Mouse (Mus musculus): ENCODE results near the gene AL607142.1. TPM values are rescaled to one million over a fixed set of nuclear protein-coding genes. Genes with fewer than 3 reads are reported as not detected.
A peak's percentile ranks its signal among the peaks of the same experiment; 100 is the strongest.

The AL607142.1 gene
- polyA plus RNA-seq, 1 experiment from 2014 or later: not detected

- Histone ChIP-seq H3K4me3 (replicated peaks) (no peak overlapping the region), H3K4me1 (no peaks in the 10 kb centered on the region), H3K27ac (replicated peaks) (no peak overlapping the region), H3K9ac (replicated peaks) (no peak overlapping the region), H3K9me3 (replicated peaks) (no peaks in the 10 kb centered on the region), H3K27me3 (replicated peaks) (no peaks in the 10 kb centered on the region), H3K36me3 (no peaks in the 10 kb centered on the region), H3K4me2 (no peak overlapping the region)
- 90% methylated on average over 3 of the region's 3 CpGs for WGBS
- ATAC-seq (ENCODE audit: low FRiP score): no peak
Observed at GRCm38 (mm10) chr4:120058157-120058556, 6.6 kb upstream of the AL607142.1 start.

GRCm38 (mm10) chr4:120058794-120059193, 6.0 kb upstream of the AL607142.1 start:
- Histone ChIP-seq H3K36me3 (no peaks in the 10 kb centered on the region), H3K4me1 (no peaks in the 10 kb centered on the region), H3K9me3 (replicated peaks) (no peaks in the 10 kb centered on the region), H3K27me3 (replicated peaks) (no peaks in the 10 kb centered on the region), H3K4me3 (replicated peaks) (no peak overlapping the region), H3K9ac (replicated peaks) (no peak overlapping the region), H3K27ac (replicated peaks) (no peak overlapping the region), H3K4me2 (no peak overlapping the region)
- ATAC-seq (ENCODE audit: low FRiP score): no peak
- WGBS: 80% methylated on average over 10 of the region's 10 CpGs

- ATAC-seq (ENCODE audit: low FRiP score): no peak
- no peaks in the 10 kb centered on the region for H3K36me3 ChIP-seq
- H3K9ac ChIP-seq (replicated peaks): no peak overlapping the region
- H3K4me3 ChIP-seq (replicated peaks): no peak overlapping the region
- H3K27ac ChIP-seq (replicated peaks): no peak overlapping the region
- WGBS: 86% methylated on average over 6 of the region's 6 CpGs
- H3K9me3 ChIP-seq (replicated peaks): no peaks in the 10 kb centered on the region
- no peaks in the 10 kb centered on the region for H3K4me1 ChIP-seq
- H3K27me3 ChIP-seq (replicated peaks): no peaks in the 10 kb centered on the region
- H3K4me2 ChIP-seq: no peak overlapping the region
Observed at GRCm38 (mm10) chr4:120061727-120062126, 3.1 kb upstream of the AL607142.1 start.

DNA sequence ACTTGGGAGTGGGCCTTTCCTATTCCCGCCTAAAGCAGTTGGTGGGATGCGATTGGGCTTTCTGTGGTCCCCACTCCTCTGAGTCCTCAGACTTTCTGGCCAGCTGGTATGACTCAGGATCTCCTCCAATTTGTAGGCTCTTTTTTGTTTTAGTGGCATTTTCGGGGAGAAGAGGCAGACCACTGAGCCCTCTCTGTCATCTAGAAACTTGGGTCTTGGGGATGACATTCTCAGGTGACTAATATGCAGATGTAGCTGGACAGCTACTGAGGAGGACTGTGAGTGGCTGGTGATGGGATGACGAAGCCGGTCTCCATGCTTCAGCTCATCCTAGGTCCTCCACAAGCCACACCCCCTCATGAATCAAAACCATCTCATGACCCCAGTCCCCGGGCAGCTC, 2.6 kb upstream of the AL607142.1 start:
- H3K9me3 ChIP-seq (replicated peaks): no peaks in the 10 kb centered on the region
- no peak overlapping the region for H3K4me2 ChIP-seq
- no peak overlapping the region for H3K9ac ChIP-seq (replicated peaks)
- no peak for ATAC-seq (ENCODE audit: low FRiP score)
- WGBS: 79% methylated on average over 6 of the region's 6 CpGs
- no peak overlapping the region for H3K4me3 ChIP-seq (replicated peaks)
- H3K36me3 ChIP-seq: no peaks in the 10 kb centered on the region
- 0 out of 2 replicates have a peak, but pooled peaks cover 2% of the 10 kb centered on the region for H3K4me1 ChIP-seq
- H3K27ac ChIP-seq (replicated peaks): no peak overlapping the region
- no peaks in the 10 kb centered on the region for H3K27me3 ChIP-seq (replicated peaks)

DNA sequence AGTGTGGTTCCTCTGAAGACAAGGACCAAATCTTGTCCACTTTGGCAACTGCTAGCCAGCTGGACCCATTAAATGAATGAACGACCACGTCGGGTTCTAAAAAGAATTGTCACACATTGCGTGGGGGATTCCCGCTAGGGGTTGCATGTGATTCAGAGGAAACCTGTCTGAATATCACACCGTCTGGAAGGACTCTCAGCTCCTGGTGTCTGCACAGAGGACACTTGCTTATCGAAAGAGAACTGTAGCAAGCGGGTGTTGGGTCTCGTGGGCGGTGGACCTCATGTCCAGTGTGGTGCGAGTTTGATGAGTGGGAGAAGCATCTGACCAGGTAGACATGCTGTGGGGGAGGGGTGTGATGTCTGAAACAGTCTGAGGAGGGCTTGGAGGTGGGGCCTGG, 2.0 kb upstream of the AL607142.1 start:
- Histone ChIP-seq H3K4me3 (replicated peaks) (no peak overlapping the region), H3K27ac (replicated peaks) (no peak overlapping the region), H3K9ac (replicated peaks) (no peak overlapping the region), H3K4me1 (0 out of 2 replicates have a peak, but pooled peaks cover 3% of the 10 kb centered on the region), H3K9me3 (replicated peaks) (no peaks in the 10 kb centered on the region), H3K4me2 (no peak overlapping the region), H3K27me3 (replicated peaks) (no peaks in the 10 kb centered on the region), H3K36me3 (no peaks in the 10 kb centered on the region)
- ATAC-seq (ENCODE audit: low FRiP score): no peak
- 90% methylated on average over 11 of the region's 11 CpGs for WGBS

- no peak overlapping the region for H3K9ac ChIP-seq (replicated peaks)
- no peaks in the 10 kb centered on the region for H3K27me3 ChIP-seq (replicated peaks)
- H3K9me3 ChIP-seq (replicated peaks): no peaks in the 10 kb centered on the region
- no peak overlapping the region for H3K4me3 ChIP-seq (replicated peaks)
- H3K27ac ChIP-seq (replicated peaks): no peak overlapping the region
- no peak overlapping the region for H3K4me2 ChIP-seq
- H3K4me1 ChIP-seq: 0 out of 2 replicates have a peak, but pooled peaks cover 3% of the 10 kb centered on the region
- ATAC-seq (ENCODE audit: low FRiP score): no peak
- H3K36me3 ChIP-seq: no peaks in the 10 kb centered on the region
- 93% methylated on average over 20 of the region's 20 CpGs for WGBS
Observed at GRCm38 (mm10) chr4:120063353-120064124, 1.3 kb upstream of the AL607142.1 start.

DNA sequence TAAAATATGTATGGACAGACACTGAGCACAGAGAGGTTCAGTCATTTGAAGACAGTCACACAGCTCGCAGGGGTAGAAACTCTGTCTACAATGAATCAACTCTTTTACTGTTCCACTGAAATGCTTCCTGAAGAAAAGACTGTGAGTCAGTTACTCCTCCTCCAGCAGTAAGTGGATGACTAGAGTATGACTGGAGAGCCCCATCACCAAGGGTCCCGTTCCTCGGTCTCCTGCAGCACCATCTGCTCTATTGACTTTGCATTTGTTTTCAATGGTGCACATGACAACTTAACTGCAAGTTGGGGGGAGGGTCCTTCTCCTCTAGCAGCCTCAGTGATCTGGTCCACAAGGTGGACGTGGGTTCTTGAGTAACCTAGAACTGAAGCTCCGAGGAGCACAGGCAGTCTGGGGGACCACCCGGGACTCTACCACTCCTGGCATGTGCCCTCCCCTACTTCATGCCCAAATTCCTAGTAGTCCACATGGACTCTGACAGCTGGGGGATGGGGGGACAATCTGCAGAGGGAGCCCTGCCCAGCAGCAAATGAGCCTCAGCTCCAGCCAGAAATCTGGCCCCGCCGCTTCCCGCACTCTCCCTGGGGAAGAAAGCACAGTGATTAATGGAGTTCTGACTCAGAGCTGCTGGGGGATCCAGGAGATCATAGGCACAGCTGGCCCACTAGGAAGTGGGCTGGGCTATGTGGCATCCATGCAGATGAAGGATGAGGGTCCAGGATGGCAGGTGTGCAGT, 2.2 kb downstream of the AL607142.1 start:
- Histone ChIP-seq H3K9ac (replicated peaks) (no peak overlapping the region), H3K27ac (replicated peaks) (no peak overlapping the region), H3K4me3 (replicated peaks) (no peak overlapping the region), H3K36me3 (no peaks in the 10 kb centered on the region), H3K27me3 (replicated peaks) (no peaks in the 10 kb centered on the region), H3K9me3 (replicated peaks) (no peaks in the 10 kb centered on the region), H3K4me2 (no peak overlapping the region), H3K4me1 (peaks cover 7% of the 10 kb centered on the region; the same call in 1 of the 2 replicates)
- peak; percentile 14; the same call in 1 of the 2 replicates for ATAC-seq (ENCODE audit: low FRiP score)
- 62% methylated on average over 9 of the region's 9 CpGs for WGBS

DNA sequence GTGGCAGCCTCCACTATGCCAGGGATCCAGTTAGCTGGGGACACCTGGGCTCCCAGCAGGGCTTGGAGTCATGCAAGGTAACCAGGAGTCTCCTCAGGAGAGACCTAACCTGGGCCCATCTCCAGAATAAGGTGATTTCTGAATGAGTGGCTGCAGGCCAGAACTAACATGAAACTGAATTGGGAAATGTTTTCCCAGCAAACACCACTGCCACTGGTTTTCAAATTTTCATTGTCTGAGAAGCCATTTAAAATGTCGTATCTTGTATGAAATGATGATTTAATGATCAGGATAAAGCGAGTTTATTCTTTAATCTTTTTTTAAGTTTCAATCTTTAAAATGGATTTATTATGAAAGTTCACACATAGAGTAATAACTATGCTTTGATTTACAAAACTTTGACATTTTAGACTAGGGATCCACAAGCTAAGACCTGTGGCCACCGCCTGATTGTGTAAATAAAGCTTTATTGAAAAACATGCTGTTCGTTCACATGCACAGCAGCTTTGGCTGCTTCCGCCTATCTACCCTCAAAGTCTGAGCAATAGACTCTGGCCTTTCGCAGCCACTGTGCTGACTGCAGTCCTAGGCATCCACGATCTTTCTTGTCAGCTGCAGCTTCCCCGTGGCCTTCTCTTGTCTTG, 2.9 kb downstream of the AL607142.1 start:
- ATAC-seq (ENCODE audit: low FRiP score): no peak
- 86% methylated on average over 8 of the region's 8 CpGs for WGBS
- no peak overlapping the region for H3K27ac ChIP-seq (replicated peaks)

DNA sequence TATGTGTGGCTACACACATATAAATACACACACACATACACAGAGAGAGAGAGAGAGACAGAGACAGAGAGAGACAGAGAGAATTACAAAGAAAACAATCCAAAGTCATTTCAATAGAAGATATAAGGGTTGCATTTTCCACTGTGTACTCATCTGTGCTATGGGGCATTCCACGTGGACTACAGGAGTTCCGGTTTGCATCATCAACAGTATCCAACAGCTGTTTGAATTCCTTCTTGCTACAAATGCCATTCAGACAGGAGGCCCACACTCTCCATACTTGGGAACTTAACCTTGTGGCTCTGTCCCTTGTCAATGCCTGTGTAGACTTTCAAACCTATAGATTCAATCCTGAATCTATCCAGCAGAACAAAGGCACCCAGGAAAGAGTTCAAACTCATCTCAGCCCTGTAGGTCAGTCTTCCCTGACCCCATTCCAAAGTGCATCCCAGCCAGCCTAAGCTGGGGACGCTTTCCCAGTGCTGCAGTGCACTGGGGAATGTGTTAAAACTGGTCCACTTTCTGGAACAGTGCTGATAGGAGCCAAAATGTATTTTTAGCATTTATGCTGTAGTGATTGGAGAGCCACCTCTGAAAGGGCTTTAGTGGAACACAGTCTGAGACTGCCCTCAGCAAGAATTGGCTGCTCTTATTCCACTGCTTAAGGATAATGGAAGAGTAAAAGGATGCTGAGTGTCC, 4.2 kb downstream of the AL607142.1 start:
- Histone ChIP-seq H3K27ac (replicated peaks) (no peak overlapping the region), H3K4me2 (no peak overlapping the region), H3K4me3 (replicated peaks) (no peak overlapping the region), H3K27me3 (replicated peaks) (0 out of 2 replicates have a peak, but pooled peaks cover 3% of the 10 kb centered on the region), H3K4me1 (peaks cover 13% of the 10 kb centered on the region), H3K9ac (replicated peaks) (no peak overlapping the region), H3K36me3 (no peaks in the 10 kb centered on the region), H3K9me3 (replicated peaks) (no peaks in the 10 kb centered on the region)
- ATAC-seq (ENCODE audit: low FRiP score): no peak
- 87% methylated on average over 3 of the region's 3 CpGs for WGBS

More for the DNA sequence above, 2.9 kb downstream of the AL607142.1 start:
- no peaks in the 10 kb centered on the region for H3K36me3 ChIP-seq
- H3K9ac ChIP-seq (replicated peaks): no peak overlapping the region
- H3K4me1 ChIP-seq: peaks cover 7% of the 10 kb centered on the region; the same call in 1 of the 2 replicates
- no peaks in the 10 kb centered on the region for H3K27me3 ChIP-seq (replicated peaks)
- no peak overlapping the region for H3K4me3 ChIP-seq (replicated peaks)
- no peaks in the 10 kb centered on the region for H3K9me3 ChIP-seq (replicated peaks)
- H3K4me2 ChIP-seq: no peak overlapping the region

- Histone ChIP-seq H3K27me3 (replicated peaks) (0 out of 2 replicates have a peak, but pooled peaks cover 3% of the 10 kb centered on the region), H3K4me2 (no peak overlapping the region), H3K4me1 (peaks cover 17% of the 10 kb centered on the region), H3K9ac (replicated peaks) (no peak overlapping the region), H3K27ac (replicated peaks) (no peak overlapping the region), H3K36me3 (no peaks in the 10 kb centered on the region), H3K4me3 (replicated peaks) (no peak overlapping the region), H3K9me3 (replicated peaks) (no peaks in the 10 kb centered on the region)
- 96% methylated on average over 3 of the region's 3 CpGs for WGBS
- no peak for ATAC-seq (ENCODE audit: low FRiP score)
Observed at GRCm38 (mm10) chr4:120069582-120069980, 4.8 kb downstream of the AL607142.1 start.

GRCm38 (mm10) chr4:120071411-120071810, 6.6 kb downstream of the AL607142.1 start:
- no peak overlapping the region for H3K4me2 ChIP-seq
- WGBS: 80% methylated on average over 3 of the region's 3 CpGs
- ATAC-seq (ENCODE audit: low FRiP score): no peak
- no peak overlapping the region for H3K27ac ChIP-seq (replicated peaks)
- H3K36me3 ChIP-seq: no peaks in the 10 kb centered on the region
- H3K9ac ChIP-seq (replicated peaks): no peak overlapping the region
- H3K9me3 ChIP-seq (replicated peaks): no peaks in the 10 kb centered on the region
- peaks cover 17% of the 10 kb centered on the region for H3K4me1 ChIP-seq
- 0 out of 2 replicates have a peak, but pooled peaks cover 3% of the 10 kb centered on the region for H3K27me3 ChIP-seq (replicated peaks)
- H3K4me3 ChIP-seq (replicated peaks): no peak overlapping the region
